Mouse (Mus musculus) olfactory bulb, adult 2 months (tissue): ENCODE results near the gene Gm4952.

ENCODE experiments used
- CTCF ChIP-seq: fragments of 200-500 bp; IDR thresholded peaks from 2 replicates; pipeline ENCODE4 v1.5.1; 2012; ENCODE audit warnings: low read depth, mild to moderate bottlenecking, low read length, moderate library complexity; ENCODE audit not compliant: insufficient read depth
- POLR2A ChIP-seq: fragments of 200-500 bp; IDR thresholded peaks from 2 replicates; pipeline ENCODE4 v1.6.1; 2012; ENCODE audit warnings: mild to moderate bottlenecking, low read depth, low read length, moderate library complexity; ENCODE audit not compliant: insufficient read depth

- TF ChIP-seq CTCF, result no peak
- no peak for TF ChIP-seq POLR2A
Observed at GRCm38 (mm10) chr19:12600684-12601480, 1.1 kb downstream of the Gm4952 start.
